Mouse (Mus musculus): ENCODE measurements around the gene Naa16. TPM values are rescaled to one million over a fixed set of nuclear protein-coding genes. Genes with fewer than 3 reads are reported as not detected.

The Naa16 gene
- total RNA-seq (2021): 10 to 100 TPM; 10.7 to 11.4 TPM
- long read RNA-seq, experiment 1, full-length matches to known transcripts: 2 of 2 reads
- long read RNA-seq, experiment 1, partial matches to known transcripts: 0 of 2 reads
- long read RNA-seq, experiment 1, other reads (novel, unspliced or antisense): 0 of 2 reads
- long read RNA-seq, experiment 2: 0 reads

DNA sequence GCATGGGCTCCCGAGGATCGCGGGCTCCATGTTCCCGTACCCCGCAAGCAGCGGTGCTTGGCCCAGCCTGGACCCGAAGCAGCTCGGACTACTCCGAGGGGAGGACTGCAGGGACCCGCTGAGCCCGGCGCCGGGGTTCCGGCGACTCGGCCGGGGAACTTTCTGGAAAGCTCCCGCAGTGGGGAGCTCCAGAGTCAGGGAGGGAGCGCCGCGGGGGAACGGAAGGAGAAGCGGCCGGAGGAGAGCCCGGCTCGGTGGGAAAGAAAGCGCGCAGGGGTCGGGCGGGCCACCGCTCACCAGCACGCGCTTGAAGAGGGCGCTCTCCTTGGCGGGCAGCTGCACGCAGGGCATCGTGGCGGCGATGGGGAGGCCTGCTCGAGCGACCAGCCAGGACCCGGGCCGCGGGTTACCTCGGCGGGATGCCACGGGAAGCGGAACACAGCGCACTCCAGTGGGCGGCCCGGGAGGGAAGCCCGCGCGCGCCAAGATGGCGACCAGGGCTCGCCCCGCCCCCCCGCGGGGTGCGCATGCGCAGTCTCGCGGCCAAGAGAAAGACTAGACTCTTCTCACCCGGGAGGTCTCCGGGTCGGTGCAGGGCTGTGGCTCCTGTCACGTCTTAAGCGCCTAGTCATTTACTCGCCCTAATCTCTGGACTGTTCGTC, at the start of gene Naa16:
TSS of gene Naa16 (minus strand) at position 514 of the 662 bp plus-strand sequence.
- peak; percentile 96 for DNase-seq

DNA sequence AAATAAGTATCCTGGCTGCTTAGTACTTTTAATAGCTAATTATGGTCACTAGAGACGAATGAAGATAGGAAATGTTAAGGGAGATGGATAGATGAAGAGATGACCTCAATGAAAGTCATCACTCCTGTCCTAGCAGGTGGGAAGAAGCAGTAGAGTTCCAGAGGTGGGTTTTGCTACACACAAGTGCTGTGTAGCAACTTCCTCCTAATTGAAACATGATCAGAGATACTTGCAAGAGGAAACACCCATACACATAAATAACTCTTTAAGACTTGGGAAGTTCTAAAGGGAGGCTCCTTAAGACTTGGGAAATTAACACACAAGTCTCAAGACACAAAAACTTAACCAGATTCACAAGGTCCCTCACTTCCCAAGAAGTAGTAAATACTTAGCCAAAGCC, 43.5 kb upstream of the Naa16 start:
- DNase-seq: no peak

DNA sequence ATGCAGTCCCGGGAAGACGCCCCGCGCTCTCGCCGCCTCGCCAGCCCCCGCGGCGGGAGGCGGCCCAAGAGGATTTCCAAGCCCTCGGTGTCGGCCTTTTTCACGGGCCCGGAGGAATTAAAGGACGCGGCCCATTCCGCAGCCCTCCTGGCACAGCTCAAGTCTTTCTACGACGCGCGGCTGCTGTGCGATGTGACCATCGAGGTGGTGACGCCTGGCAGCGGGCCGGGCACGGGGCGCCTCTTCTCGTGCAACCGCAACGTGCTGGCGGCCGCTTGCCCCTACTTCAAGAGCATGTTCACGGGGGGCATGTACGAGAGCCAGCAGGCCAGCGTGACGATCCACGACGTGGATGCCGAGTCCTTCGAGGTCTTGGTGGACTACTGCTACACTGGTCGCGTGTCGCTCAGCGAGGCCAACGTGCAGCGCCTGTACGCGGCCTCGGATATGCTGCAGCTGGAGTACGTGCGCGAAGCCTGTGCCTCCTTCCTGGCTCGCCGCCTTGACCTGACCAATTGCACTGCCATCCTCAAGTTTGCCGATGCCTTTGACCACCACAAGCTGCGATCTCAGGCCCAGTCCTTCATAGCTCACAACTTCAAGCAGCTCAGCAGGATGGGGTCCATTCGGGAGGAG, 36.3 kb upstream of the Naa16 start:
- DNase-seq: peak in 1 of 2 experiments; percentile 28

DNA sequence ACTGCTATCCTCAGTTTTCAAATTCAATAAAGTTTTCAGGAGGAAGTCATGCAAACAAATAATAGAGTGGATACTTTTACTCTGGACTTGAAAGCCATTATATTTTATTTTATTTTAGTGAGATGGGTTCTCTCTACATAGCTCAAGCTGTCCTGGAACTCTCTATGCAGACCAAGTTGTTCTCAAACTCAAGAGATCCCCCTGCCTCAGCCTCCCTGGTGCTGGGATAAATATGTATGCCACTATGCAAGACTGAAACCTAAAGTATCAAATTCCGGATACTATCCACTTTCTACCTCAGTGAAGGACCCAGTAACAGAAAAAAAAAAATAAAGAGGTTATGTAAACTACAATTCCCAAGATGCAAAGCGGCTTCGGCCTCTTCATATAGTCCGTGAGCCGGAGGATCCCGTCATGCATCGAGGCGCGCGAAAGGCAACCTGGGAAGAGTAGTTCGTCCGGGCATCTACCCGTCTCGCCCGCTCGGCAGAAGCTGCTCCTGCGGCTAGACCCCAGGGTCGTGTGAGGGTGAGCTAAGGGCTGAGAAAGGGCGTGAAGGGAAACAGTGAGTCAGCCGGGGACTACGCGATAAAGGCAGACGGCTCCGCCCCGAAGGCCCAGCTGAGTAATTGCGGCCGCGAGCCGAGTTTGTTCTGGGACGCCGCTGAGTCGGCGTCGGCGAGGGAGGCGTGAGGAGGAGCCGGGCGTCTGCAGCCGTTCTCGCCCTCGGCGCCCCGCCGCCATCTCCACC, 35.6 kb upstream of the Naa16 start, which contains the start of gene Kbtbd7:
TSS of gene Kbtbd7 (plus strand) at position 533 of the 751 bp plus-strand sequence.
- DNase-seq: peak; percentile 96 to 98

DNA sequence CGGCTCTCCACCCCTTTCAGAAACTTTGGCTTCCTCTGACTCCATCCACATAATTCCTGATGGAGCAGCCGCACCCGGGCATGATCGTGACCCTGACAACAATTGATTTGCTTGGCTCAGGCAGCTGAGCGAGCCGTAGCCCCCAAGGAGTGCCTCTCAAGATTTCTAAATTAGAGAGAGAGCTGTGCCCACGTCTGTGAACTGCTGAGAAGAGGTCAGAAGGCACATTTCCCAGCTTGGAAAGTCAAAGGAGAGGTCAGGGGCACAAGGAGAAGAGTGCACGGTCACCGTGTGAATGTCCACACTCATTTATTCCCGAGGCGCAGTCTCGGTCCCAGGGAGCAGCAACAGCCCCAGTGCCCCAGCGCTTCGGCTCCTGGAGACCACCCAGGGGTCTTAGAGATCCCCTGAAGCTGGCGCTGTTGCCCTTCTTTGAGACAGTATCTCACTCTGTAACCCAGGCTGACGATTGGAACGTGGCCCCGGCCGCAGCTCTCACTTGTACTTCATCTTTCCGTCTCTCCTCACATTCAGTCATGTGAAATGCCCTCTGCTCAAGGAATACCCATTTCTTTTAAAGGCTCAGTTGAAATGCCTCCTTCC, 29.6 kb upstream of the Naa16 start:
- DNase-seq: no peak

DNA sequence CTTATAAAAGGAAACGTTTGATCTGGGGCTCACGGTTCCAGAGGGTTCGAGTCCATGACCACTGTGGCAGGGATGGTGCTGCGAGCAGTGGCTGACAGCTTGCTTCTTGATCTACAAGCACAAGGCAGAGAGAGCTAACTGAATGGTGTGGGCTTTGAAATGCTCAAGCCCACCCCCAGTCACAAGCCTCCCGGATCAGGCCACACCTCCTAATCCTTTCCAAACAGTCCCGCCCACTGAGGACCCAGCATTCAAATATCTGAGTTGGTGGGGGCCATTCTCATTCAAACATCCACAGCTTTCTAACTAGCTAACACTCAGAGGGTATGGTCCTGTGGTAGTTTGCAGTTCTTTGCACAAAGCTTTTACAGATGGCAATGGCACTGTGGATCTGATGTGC, 22.5 kb upstream of the Naa16 start:
- DNase-seq: no peak

DNA sequence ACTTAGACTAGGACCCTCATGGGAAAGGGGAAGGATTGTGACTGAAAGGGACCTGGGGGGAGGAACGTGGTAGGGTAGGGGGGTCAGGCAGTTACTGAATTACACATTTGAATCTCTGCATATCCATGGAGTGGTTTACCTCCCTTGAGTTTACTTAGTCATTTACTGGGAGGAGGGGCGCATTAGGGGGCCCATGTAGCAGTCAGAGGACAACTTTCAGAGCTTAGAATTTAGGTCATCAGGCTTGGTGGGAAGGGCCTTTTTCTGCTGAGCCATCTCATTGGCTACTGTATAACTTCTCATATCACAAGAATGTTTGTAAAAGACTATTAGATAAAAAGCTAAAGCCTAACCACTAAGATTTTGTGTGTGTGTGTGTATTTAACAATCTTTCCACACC, 20.1 kb upstream of the Naa16 start:
- DNase-seq: no peak

DNA sequence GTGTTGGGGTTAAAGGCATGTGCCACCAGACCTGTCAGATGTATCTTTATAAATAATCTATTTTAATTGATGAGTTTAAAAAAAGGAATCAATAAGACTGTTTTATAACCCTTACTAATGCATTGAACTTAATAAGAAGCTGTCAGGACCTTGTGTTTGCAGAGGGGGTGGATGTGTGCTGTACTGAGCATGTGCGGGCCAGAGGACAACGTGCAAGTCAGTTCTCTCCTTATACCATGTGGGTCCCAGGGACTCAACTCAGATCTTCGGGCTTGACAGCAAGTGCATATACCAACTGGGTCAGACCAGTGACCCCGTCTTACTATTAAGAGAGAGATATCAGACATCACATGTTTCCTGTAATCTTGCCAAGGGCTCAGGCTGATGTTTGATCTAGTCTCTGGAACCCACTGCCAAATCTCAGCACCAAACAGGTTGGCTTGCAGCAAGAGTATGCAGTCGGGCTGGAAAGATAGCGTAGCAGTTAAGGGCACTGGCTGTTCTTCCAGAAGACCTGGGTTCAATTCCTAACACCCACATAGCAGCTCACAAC, 18.8 kb upstream of the Naa16 start:
- DNase-seq: peak in 1 of 2 experiments; percentile 9

DNA sequence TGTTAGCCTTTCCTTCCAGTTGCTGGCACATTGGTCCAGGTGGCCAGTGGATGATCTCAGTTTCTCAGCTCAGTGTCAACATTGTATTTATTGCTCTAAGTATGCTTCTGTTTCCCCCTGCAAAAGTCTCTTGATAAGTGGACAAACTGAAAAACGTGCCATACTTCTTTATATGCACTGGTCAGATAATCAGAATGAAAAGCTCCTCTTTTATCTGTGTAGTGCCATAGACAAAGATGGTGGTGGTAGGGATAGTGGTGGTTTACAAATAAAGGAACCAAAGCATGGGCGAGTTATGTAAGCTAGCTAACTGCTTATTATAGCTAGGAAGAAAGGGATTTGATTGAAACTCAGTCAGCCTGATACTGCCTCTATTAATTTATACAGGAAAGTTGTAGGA, 17.1 kb upstream of the Naa16 start:
- DNase-seq: no peak

DNA sequence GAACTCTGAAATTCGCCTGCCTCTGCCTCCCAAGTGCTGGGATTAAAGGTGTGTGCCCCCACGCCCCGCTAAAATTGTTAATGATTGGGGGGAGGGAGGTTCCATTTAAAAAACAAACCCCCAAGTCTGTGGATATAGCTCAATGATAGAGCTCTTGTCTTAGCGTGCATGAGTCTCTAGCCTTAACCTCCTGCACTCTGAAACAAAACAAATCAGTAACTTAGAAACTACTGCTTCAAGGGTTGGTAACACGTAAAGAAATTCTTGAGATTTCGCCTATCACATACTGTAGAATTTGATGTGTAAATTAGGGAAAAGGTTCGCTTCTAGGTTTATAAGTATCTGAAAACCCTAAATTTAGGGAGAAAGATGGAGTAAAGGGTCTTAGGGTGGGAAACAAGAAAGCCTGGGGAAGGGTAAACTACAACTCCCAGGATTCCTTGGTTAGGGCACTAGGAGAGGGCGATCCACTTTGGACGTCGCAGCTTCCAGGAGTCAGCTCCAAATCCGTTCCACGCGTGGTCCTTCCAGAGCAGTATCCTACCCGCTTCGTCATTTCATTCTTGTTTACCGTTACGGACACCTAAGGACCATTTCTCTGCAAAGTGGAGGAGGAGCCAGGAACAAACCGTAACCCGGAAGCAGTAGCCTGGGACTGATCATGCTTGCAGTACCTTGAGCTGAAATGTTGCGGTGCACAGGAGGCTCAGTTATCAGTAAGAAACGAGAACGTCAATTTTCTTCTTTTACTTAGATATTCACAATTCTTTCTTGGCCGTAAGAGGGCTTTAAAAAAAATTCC, 6.9 kb upstream of the Naa16 start, which contains the start of gene Mtrf1:
TSS of gene Mtrf1 (plus strand) at position 452 of the 802 bp plus-strand sequence.
- peak; percentile 76 to 84 for DNase-seq

DNA sequence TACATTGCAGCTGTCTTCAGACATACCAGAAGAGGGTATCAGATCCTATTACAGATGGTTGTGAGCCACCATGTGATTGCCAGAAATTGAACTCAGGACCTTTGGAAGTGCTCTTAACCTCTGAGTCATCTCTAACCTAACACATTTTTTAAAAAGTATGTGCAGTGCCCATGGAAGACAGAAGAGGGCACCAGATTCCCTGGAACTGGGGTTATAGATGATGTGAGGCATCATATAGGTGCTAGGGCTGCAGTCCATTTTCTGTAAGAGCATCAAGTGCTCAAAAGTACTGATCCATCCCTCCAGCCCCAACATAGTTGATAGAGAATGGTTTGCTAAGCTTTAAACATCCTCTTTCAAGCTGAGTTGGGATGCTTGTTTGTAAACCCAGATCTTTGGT, 4.0 kb upstream of the Naa16 start:
- peak; percentile 29 to 48 for DNase-seq

DNA sequence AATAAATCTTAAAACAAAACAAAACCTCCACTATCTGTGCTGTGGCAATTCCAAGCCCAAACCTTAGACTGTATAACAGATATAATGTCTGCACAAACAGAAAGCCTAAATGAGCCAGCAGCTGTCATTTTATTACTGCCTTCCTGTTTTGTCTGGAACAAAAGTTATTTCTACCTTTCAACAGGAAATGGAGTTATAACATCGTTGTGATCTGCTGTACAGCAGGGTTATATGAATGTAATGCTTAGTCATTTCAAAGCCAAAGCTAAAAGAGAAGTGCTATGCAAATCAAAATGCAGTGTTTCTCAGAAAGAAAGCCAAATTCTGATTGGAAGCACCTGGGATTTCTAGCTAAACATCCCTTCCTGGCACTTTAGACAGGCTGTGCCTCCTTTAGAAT, 2.7 kb upstream of the Naa16 start:
- DNase-seq: no peak

DNA sequence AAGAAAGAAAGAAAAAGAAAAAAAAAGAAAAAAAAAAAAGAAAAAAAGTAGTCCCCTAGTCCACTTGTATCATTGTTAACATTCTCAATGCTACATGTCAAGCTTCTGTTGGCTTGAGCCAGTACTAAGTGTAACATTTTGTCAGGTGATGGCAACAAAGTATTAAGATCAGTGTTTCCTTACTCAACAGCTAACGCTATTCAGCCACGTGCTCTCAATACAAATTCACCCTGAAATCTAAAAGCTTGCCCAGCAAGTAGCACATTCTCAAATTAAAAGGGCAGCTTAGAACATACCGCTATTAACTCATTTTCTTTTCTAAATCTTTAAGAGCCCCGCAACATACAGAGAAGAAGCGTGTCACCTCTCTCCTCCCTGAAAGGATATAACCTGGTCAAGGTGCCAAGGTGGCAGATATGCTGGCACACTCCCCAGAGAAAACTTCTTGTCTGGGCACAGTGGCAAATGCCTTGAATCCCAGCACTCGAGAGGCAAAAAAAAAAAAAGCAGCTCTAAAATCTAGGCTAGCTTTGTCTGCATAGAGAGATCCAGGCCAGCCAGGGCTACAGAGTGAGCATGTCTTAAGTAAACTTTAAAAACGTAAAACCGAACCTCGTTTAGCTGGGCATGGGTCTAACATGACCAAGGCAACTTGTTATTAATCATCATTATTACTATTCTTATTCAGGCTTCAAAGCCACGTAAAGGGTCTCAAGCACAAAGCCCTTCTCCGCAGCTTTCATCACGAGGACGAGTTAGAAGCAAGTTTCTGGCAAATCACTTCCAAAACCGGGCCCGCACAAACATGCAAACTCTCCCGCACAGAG, 927 bp downstream of the Naa16 start:
- DNase-seq: peak; percentile 58 to 68

DNA sequence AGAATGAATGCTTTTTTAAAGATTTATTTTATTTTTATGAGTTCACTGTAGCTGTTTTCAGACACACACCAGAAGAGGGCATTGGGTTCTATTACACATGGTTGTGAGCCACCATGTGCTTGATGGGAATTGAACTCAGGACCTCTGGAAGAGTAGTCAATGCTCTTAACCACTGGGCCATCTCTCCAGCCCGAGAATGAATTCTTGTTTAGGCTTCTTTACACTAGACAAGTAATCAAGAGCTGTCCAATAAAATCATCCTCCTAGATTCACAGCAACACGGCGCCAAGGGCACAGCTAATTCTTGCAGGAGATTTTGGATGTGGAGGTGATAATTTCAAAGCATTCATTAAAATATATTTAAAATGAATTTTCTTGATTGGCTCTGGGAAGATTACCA, 2.3 kb downstream of the Naa16 start:
- DNase-seq: no peak

DNA sequence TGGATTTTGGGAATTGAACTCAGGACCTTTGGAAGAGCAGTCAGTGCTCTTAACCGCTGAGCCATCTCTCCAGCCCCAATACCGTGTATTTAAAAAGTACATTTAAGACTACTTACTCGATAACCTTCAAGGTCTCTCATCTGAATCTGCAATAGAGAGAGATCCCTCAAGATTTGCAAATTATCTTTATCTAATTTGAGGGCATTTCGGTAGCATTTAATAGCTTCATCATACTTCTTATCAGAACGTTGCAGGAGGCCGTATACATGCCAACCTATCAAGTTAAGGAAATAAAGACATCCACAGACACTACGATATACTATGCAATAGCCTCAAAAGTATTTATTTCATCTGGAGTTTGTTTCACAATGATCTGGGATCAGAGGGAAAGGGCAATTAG, 7.5 kb downstream of the Naa16 start:
- no peak for DNase-seq

DNA sequence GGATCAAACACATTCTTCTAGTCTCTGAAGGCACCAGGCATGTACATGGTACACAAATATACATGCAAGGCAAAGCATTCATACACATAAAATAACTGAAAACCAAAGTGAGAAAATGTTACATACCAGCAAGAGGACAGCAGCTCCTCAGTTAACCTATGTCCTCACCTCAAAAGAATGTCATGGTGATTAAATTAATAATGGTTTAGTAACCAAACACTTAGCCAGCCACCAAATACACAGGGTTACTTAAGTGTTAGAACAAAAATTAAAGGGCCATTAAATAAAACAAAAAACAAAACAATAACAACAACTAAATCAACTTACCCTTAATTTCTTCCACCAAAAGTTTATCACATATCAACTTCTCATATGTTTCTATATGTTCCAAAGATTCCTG, 13.5 kb downstream of the Naa16 start:
- no peak for DNase-seq

DNA sequence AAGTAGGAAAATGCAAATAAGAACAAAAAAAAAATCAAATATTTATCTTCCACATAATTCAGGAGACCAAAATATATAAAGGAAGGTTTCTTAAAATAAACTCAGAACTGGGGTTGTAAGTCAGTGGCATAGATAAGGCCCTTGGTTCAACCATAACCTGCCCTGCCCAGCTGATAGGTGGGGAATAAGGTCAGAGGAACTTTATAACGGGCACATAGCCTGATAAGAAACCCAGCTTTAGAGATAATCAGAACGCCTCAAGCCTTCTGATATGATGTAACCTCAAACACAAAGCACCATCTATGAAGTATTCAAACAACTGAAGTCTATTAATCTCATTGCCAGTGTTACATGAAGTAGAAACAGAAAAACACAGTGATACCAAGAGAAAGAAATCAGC, 32.5 kb downstream of the Naa16 start:
- no peak for DNase-seq

DNA sequence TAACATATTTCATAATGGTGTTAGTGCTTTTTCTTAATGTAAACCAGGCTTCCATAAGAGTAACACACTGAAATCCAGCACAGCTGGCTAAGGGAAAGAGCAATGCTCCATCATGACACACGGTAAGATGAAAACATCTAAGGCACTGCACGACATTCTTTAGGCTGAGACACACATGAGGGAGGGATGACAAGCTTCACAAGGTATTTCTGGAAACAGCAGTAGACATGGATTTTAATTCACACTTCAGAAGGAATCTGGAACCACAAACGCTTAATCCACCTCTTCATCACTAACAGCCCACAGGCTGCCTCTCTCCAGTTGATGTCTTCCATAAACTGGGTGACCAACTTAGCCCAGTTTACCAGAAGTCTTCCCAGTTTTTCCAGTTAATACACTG, 44.2 kb downstream of the Naa16 start:
- DNase-seq: no peak

DNA sequence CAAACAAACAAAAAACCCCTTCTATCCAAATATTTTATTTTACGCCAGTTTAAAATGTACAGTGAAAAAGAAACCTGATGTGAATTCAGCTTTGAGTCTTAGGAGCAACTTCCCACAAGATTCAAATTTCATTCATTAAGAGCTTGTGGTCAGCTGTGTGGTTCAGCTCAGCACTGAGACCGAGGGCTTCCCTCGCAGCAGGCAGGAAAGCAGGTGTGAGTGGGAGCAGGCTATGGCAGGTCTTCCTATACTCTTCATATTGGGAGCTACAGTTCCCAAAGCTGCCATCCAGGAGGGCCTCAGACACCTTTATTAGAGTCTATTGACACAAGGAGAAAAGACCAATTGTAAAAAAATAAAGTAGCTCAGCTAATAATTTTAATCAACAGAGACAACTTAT, 55.0 kb downstream of the Naa16 start:
- no peak for DNase-seq

DNA sequence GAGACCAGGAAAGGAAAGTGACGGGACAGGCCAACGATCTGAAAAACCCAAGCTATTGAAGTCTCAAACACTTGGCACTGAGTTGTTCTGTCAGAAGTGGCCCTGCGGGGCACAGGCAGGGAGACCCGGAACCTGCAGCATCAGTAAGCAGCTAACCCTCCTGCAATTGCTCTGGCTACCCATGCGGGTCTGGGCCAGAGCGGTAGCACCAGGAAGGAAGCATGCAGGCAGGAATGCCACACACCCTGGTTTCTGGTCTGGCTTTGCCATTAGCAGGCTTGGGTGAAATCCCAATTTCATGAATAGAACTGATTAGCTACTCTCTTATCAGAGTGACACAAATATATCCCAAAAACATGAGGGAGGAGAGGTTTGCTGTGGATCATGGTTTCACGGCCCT, 58.6 kb downstream of the Naa16 start:
- peak; percentile 45 to 59 for DNase-seq

Measured in heart, adult 18-20 months (tissue).